Mouse (Mus musculus) cerebral cortex, adult 2 months (tissue): ENCODE measurements around the gene Gnat1.

Experiments
- WGBS: fragments of 180-500 bp; shearing (Covaris S2); methylation state at CpG from one replicate; pipeline ENCODE4 v1.1.7; 2018; 5-methylcytosine and 5-hydroxymethylcytosine counted together

The Gnat1 gene

GRCm38 (mm10) chr9:107626158-107626843 is 53.2 kb downstream of the Gnat1 start:
- 33% methylated on average over 15 of the region's 15 CpGs for WGBS

DNA sequence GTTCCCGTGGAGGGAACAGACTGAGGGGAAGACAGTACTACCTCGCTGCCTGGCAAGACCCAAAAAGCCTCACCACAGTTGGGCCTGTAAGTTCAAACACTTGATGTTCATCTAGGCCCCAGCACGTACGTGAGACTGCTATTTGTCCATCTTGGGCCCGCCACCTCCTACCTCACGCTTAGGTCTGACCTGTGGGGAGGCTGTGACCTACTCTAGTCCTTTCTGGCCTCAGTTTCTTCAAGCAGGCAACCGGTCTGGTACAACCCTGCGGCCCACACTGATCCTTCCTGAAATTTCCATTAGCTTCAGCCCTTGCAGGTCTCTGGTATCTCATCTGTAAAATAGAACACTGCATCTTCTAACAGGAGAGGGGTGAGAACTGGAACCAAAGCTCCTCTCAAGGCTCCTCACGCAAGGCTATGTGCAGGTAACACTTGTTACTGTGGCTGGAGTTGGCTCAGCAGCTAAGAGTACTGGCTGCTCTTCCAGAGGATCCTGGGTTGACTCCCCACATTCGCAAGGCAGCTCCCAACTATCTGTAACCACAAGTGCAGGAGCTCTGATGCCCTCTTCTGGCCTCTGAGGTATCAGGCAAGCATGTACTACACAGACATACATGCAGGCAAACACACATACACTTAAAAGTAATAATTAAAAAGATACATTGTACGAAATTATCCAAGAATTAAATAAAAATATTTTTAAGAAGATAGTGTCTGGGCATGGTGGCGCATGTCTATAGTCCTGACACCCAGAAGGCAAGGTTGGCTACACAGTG is 54.0 kb downstream of the Gnat1 start:
- WGBS = 81% methylated on average over 12 of the region's 12 CpGs

DNA sequence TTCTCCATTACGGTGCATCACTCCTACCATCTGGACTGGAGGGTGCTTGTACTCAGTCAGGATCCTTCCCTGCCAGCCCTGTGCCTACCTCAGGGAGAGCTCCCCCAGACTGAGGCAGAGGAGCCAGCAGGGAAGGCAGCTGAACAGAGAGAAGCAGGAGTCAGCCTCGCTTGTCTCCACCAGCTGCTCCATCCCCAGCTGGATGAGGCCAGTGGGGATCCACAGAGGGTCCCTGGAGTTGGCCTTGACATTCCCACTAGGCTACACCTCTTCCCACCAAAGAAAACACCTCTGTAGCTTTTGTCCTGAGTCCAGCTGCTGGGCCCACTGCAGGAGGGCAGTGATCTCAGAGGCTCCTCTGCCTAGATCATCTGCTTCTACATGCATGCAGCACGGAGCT is 54.6 kb downstream of the Gnat1 start:
- 49% methylated on average over 3 of the region's 3 CpGs for WGBS

DNA sequence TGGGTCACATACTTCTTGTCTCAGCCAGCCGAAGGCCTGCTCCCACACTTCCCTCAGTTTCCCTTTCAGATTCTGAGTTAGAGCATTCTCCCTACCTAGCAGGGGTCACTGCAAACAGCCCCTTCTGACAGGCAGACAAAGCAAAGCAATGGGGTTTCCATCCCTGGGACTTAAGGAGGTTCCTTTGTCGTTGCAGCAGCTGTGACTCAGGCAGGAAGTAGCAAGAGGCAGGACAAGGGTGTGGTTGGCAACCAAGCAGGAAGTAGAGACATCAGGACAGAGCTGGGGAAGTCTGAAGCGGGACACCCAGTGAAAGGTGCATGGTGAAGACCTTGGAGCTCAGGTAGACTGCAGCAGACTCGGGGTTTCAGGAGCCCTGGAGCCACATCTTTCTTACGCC is 55.0 kb downstream of the Gnat1 start:
- 58% methylated on average over 5 of the region's 5 CpGs for WGBS
